Mouse (Mus musculus) embryonic facial prominence, embryonic 11.5 days (tissue): ENCODE measurements around the gene Itgad. TPM values are rescaled to one million over a fixed set of nuclear protein-coding genes. Genes with fewer than 3 reads are reported as not detected.

Source experiments
- ATAC-seq: fragments of 200-750 bp; cut with Nextera tagmentation; replicated peaks from 2 replicates; pipeline ENCODE4 v1.8.0; 2017; ENCODE audit warnings: low read depth; ENCODE audit not compliant: insufficient number of reproducible peaks, low FRiP score, low TSS enrichment
- DNase-seq: peaks from one replicate; pipeline ENCODE4 v3.0.0-alpha.2; 2015; ENCODE audit warnings: low spot score
- H3K27ac ChIP-seq: fragments of 300-500 bp; sonication (generic); replicated peaks from 2 replicates; pipeline ENCODE4 v1.5.1; 2014; ENCODE audit warnings: mild to moderate bottlenecking, low read depth, low read length, control low read depth
- H3K27me3 ChIP-seq: fragments of 300-500 bp; sonication (generic); 2 replicates; pipeline ENCODE4 v1.6.1; 2014; ENCODE audit warnings: mild to moderate bottlenecking, low read length, moderate library complexity, mixed read lengths; ENCODE audit not compliant: control insufficient read depth, insufficient read depth
- H3K36me3 ChIP-seq: fragments of 300-500 bp; sonication (generic); replicated peaks from 2 replicates; pipeline ENCODE4 v1.6.1; 2014; ENCODE audit warnings: low read depth, mild to moderate bottlenecking, low read length, moderate library complexity, mixed read lengths; ENCODE audit not compliant: control insufficient read depth, insufficient read depth
- H3K4me1 ChIP-seq: fragments of 300-500 bp; sonication (generic); 2 replicates; pipeline ENCODE4 v1.6.1; 2014; ENCODE audit warnings: low read length, mixed read lengths; ENCODE audit not compliant: control insufficient read depth, insufficient read depth
- H3K4me2 ChIP-seq: fragments of 300-500 bp; sonication (generic); 2 replicates; pipeline ENCODE4 v1.6.1; 2014; ENCODE audit warnings: low read depth, mild to moderate bottlenecking, control low read depth, low read length, moderate library complexity
- H3K4me3 ChIP-seq: fragments of 300-500 bp; sonication (generic); 2 replicates; pipeline ENCODE4 v1.5.1; 2014; ENCODE audit warnings: low read depth, low read length, control low read depth
- H3K9ac ChIP-seq: fragments of 300-500 bp; sonication (generic); replicated peaks from 2 replicates; pipeline ENCODE4 v1.6.1; 2014; ENCODE audit warnings: mild to moderate bottlenecking, control low read depth, low read length
- H3K9me3 ChIP-seq: fragments of 300-500 bp; sonication (generic); replicated peaks from 2 replicates; pipeline ENCODE4 v1.6.1; 2016; ENCODE audit warnings: mild to moderate bottlenecking, low read length, inconsistent platforms, mixed read lengths; ENCODE audit not compliant: control insufficient read depth
- WGBS: fragments of 180-500 bp; shearing (Covaris S2); extraction: QIAGEN DNeasy Blood & Tissue Kit; methylation state at CpG from one replicate; pipeline ENCODE4 v1.1.7; 2014; 5-methylcytosine and 5-hydroxymethylcytosine counted together
- polyA plus RNA-seq: library from polyadenylated mRNA; unstranded; fragments of >200 nt; fragmentation: Nextera tagmentation; extraction: Ambion mirVana; gene quantifications from 2 replicates; pipeline ENCODE4 v1.2.1, GENCODE M21; 2014

Itgad gene
- polyA plus RNA-seq, 1 experiment from 2014 or later = not detected

DNA sequence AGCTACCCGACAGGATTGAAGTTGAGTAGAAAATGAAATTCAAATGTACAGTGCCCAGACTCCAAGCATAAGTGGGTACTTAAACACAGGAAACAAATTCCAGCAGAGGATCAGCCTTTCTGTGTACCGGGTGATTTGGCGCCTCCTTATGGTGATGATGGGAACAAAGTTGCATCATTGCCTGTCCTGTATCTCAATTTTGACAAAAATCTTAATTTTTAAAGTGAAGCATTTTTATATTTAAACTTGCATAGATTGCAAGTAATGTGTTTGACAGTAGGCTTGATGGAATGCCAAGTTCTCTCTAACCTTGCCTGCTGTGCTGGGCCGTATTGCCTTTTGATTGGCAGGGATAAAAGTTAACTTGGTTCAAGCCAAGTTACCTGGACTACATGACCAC, 84.8 kb downstream of the Itgad start:
- WGBS = 23% methylated on average over 4 of the region's 4 CpGs
- DNase-seq (peak; percentile 71), ATAC-seq (no peak)
- peak overlapping the region; percentile 36; the same call in 1 of the 2 replicates for H3K4me3 ChIP-seq
- peak overlapping the region; percentile 55; the same call in 1 of the 2 replicates for H3K4me2 ChIP-seq
- H3K9ac ChIP-seq = no peak overlapping the region; the same call in 1 of the 2 replicates
- H3K27ac ChIP-seq = 0 out of 2 replicates have a peak overlapping the region, but pooled peaks have one; percentile 28
- no peaks in the 10 kb centered on the region for H3K4me1 ChIP-seq
- no peaks in the 10 kb centered on the region for H3K36me3 ChIP-seq
- H3K9me3 ChIP-seq = no peaks in the 10 kb centered on the region
- no peaks in the 10 kb centered on the region for H3K27me3 ChIP-seq

DNA sequence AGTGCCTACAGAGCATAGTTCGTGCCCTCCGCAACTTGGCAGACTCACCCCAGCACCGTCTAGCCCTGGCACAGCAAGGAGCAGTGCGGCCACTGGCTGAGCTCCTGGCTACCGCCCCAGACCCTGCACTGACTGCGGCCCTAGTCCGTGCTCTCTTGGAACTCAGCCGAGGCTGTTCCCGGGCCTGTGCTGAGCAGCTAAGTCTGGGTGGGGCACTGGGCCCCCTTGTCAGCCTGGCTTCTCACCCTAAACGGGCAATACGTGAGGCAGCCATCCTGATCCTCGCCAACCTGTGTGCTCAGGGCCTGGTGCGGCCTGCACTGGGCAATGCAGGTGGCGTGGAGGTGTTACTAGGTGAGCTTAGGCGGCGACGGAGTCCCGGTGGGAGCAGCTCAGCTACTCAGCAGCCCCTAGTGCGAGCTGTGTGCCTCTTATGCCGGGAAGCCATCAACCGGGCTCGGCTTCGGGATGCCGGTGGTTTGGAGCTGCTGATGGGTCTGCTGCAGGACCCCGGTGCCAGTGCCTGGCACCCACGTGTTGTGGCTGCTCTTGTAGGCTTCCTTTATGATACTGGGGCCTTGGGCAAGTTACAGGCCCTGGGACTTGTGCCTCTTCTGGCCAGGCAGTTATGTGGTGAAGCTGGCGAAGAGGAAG, 86.1 kb downstream of the Itgad start:
- H3K9me3 ChIP-seq = no peaks in the 10 kb centered on the region
- no peak for DNase-seq
- 93% methylated on average over 27 of the region's 27 CpGs for WGBS
- no peaks in the 10 kb centered on the region for H3K27me3 ChIP-seq
- no peak overlapping the region for H3K4me2 ChIP-seq
- H3K4me3 ChIP-seq = no peak overlapping the region
- no peak for ATAC-seq
- no peaks in the 10 kb centered on the region for H3K4me1 ChIP-seq
- H3K27ac ChIP-seq = no peak overlapping the region
- H3K9ac ChIP-seq = no peak overlapping the region
- H3K36me3 ChIP-seq = no peaks in the 10 kb centered on the region; the same call in 1 of the 2 replicates

DNA sequence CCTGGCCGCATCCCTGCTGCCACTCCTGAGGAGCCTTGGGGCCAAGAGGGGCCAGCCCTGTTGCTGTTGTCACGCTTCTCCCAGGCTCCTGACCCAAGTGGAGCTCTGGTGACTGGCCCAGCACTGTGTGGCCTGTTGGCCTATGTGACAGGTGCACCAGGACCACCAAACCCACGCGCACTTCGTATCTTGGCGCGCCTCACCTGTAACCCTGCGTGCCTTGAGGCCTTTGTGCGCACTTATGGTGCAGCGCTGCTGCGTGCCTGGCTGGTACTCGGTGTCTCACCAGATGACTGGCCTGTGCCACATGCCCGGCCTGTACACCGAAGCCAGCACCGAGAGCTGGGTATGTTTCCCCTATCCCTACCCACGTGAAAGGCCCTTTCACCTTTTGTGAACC, 88.2 kb downstream of the Itgad start:
- no peak for ATAC-seq
- H3K27ac ChIP-seq = no peak overlapping the region
- no peak overlapping the region for H3K4me3 ChIP-seq
- H3K4me1 ChIP-seq = no peaks in the 10 kb centered on the region
- no peak overlapping the region for H3K4me2 ChIP-seq
- DNase-seq = no peak
- no peak overlapping the region for H3K9ac ChIP-seq
- WGBS = 94% methylated on average over 16 of the region's 16 CpGs
- no peaks in the 10 kb centered on the region; the same call in 1 of the 2 replicates for H3K36me3 ChIP-seq
- H3K27me3 ChIP-seq = no peaks in the 10 kb centered on the region
- H3K9me3 ChIP-seq = no peaks in the 10 kb centered on the region

DNA sequence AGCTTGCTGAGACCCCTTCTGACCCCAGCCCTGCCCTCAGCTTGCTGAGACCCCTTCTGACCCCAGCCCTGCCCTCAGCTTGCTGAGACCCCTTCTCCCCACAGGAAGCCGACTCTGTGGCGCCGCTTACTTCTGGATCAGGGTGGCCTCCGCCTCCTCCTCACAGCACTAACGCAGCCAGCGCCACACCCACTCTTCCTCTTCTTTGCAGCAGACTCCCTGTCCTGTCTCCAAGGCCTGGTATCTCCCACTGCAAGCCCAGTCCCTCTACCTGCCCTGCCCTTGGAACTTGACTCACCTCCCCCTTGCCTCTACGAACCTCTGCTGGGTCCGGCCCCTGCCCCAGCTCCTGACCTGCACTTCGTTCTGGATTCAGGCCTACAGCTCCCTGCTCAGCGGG, 89.7 kb downstream of the Itgad start:
- no peak overlapping the region for H3K4me2 ChIP-seq
- no peak for ATAC-seq
- no peak overlapping the region for H3K4me3 ChIP-seq
- DNase-seq = no peak
- no peaks in the 10 kb centered on the region for H3K27me3 ChIP-seq
- H3K9me3 ChIP-seq = no peaks in the 10 kb centered on the region
- 35% methylated on average over 10 of the region's 10 CpGs for WGBS
- H3K4me1 ChIP-seq = no peaks in the 10 kb centered on the region
- no peak overlapping the region for H3K9ac ChIP-seq
- no peak overlapping the region for H3K27ac ChIP-seq
- no peaks in the 10 kb centered on the region; the same call in 1 of the 2 replicates for H3K36me3 ChIP-seq

DNA sequence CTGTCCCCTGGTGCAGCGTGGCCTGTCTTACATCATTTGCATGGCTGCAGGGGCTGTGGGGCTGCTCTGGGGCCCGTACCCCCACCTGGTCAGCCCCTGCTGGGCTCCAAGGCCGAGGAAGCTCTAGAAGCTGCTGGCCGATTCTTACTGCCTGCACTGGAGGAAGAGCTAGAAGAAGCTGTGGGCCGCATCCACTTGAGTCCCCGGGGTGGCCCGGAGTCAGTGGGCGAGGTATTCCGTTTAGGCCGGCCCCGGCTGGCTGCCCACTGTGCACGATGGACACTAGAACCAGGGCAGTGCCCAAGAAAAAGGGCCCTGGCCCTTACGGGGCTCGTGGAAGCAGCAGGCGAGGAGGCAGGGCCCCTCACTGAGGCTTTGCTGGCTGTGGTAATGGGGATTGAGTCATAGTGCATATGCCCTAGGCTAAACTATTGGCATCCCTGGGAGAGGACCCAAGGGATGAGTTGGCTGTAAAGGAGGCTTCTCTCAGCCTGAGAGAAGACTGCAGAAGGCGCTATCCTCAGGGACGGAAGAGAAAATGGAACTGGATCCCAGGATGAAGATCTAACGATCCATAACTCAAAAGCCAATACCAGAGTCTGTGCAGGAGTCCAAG, 90.3 kb downstream of the Itgad start:
- Histone ChIP-seq H3K4me3 (no peak overlapping the region), H3K4me2 (no peak overlapping the region), H3K4me1 (no peaks in the 10 kb centered on the region), H3K27me3 (no peaks in the 10 kb centered on the region), H3K9me3 (no peaks in the 10 kb centered on the region), H3K36me3 (no peaks in the 10 kb centered on the region; the same call in 1 of the 2 replicates), H3K27ac (no peak overlapping the region), H3K9ac (no peak overlapping the region)
- DNase-seq (no peak), ATAC-seq (no peak)
- 85% methylated on average over 18 of the region's 18 CpGs for WGBS

DNA sequence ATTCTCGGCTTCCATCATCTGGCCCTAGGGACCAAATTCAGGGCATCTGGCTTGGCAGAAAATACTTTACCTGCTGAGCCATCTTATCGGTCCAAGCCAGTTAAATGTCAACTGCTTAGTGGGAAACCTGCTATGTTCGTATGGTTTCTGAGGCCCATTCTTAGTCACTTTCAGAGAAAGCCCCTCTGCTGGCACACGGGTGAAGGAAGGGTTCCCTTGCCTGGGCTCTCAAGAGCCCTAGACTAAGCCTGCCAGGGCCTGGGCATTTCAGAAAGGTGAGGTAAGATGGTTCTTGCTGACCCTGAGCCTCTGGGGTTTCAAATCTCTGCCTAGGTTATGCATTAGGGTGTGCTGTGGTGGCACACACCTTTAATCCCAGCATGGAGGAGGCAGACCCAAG, 91.4 kb downstream of the Itgad start:
- Histone ChIP-seq H3K9me3 (no peaks in the 10 kb centered on the region), H3K27me3 (no peaks in the 10 kb centered on the region), H3K27ac (no peak overlapping the region), H3K4me1 (no peaks in the 10 kb centered on the region), H3K9ac (no peak overlapping the region), H3K4me2 (no peak overlapping the region), H3K36me3 (no peaks in the 10 kb centered on the region; the same call in 1 of the 2 replicates), H3K4me3 (no peak overlapping the region)
- DNase-seq = no peak
- ATAC-seq = no peak
- whole genome bisulfite sequencing = 79% methylated on average over 4 of the region's 4 CpGs

DNA sequence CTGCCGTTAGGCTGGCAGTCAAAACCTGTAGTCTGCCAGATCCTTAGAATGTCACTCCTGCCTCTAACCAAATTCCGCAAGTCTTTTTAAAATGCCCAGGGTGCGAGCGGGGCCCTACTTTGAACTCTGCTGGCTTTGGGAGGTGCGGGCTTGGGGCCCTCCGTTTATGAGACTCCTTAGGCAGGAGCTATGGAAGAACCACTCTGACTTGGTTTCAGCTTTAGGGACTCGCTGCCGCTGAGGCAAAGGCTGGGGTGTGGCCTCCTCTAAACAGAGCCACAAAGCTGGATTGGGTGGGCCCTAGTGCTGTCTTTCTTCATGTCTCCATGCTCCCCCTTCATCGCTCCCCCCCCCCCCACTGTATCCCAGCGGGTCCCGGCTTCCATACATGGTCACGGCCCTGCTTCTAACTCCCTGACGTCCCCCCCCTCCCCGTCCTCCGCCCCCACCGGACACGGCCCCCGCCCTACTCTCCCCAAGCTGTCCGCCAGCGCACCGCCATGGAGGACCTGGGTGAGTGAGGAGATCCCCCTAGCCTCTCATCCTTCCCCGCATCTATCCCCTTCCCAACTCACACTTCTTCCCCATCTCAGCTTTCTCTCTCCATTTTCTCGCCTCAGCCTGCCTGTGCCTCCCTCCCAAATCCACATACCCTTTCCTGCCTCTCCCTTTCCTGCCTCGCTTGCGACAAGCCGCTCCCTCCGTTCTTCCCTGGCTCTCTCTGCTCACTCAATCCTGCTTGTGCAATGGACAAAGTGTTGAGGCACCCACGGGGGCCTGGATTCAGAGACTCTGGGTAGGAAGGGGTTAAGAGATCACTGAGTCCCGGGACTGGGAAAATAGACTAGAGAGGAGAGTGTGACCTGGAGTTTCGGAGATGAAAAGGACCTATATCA, 92.6 kb downstream of the Itgad start, which contains the start of gene Tgfb1i1:
Gene Tgfb1i1 (plus strand): TSS at position 317 of the 896 bp plus-strand sequence.
- peak within 1 kb of the TSS; percentile 72 for H3K9ac ChIP-seq
- peak within 1 kb of the TSS; percentile 45 for H3K4me3 ChIP-seq
- peak within 1 kb of the TSS; percentile 56; the same call in 1 of the 2 replicates for H3K27ac ChIP-seq
- peak; percentile 31 for ATAC-seq
- H3K9me3 ChIP-seq = no peaks in the 10 kb centered on the region
- peak; percentile 55 for DNase-seq
- H3K36me3 ChIP-seq = no peaks in the 10 kb centered on the region; the same call in 1 of the 2 replicates
- 3% methylated on average over 30 of the region's 30 CpGs for WGBS
- no peaks in the 10 kb centered on the region for H3K27me3 ChIP-seq
- H3K4me2 ChIP-seq = peak within 1 kb of the TSS; percentile 72
- H3K4me1 ChIP-seq = no peaks in the 10 kb centered on the region
